9 mouse cellular contexts compared by ENCODE assay signal in the genomic region with DNA sequence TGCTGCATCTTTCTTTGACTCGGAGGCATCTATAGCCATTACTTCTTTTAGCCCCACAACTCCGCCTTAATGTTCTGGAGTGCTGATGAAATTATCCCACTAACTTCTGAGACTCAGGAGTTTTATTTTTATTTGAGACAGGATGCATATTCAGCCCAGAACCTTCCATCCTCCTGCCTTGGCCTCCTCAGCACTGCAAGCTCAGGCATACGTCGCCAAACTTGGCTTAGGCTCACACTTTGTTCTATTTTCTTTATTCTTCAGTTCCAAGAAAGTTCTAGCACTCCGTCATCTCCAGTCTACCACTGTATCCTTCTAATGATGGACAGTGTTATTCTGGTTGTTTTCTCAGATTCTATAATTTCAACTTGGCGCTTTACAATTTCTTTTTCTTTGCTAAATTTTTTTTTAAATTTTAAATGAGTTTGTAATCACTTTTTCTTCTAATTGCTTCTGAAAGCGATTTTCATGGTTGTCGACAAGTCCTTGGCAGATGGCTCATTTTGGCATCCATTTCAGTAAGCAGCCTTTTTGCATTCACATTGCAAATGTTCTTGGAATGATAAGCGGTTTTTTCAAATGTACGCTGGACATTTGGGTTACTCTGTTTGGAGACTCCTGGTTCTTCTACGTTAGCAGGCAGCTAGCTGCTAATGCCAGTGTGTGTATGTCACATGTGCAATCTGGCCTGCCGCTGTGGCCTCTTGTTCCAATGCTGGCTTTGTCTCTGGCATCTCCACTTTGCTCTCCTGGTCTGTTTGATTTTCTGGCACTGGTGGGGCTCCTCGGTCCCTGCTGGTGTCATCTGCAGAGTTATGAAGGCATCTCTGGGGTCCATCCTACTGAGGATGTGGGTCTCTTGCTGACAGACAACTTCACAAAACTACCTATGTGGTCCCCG. TPM values are rescaled to one million over a fixed set of nuclear protein-coding genes. Genes with fewer than 3 reads are reported as not detected.
DNase-seq lines count a peak whose midpoint lies in the region; ATAC-seq and TF ChIP-seq lines count a peak whose summit lies in the region.
"Had no signal": no experiment of that assay in that cellular context is flagged by ENCODE, and none has a peak within 500 bp of the region (broad histone marks: within the 10 kb centered on the region; RNA-seq: fewer than 3 reads in every experiment).

No protein-coding gene starts in this region.

- 0 out of 2 replicates have a peak, but pooled peaks cover 3% of the 10 kb centered on the region for H3K9me3 ChIP-seq in lung, embryonic 16.5 days (ENCODE audit: control insufficient read depth, low read length)
- H3K9me3 ChIP-seq in neural tube, embryonic 15.5 days (replicated peaks), result no peaks in the 10 kb centered on the region
- no peaks in the 10 kb centered on the region for H3K9me3 ChIP-seq in intestine, embryonic 15.5 days

- no peak overlapping the region for H3K9ac ChIP-seq in lung, embryonic 16.5 days (ENCODE audit: low read length)
- H3K9ac ChIP-seq in neural tube, embryonic 15.5 days (replicated peaks), result no peak overlapping the region
- no peak overlapping the region for H3K9ac ChIP-seq in intestine, embryonic 15.5 days
- H3K9ac ChIP-seq: lung, embryonic 14.5 days had no signal

- no peak for TF ChIP-seq CTCF in lung, adult 2 months (IDR thresholded peaks at IDR 0.05; ENCODE audit: insufficient read depth, low read length)

- H3K4me3 ChIP-seq in lung, embryonic 16.5 days (ENCODE audit: low read length), result no peak overlapping the region
- no peak overlapping the region for H3K4me3 ChIP-seq in lung, adult 2 months (replicated peaks; ENCODE audit: extremely low read depth, low read depth, low read length)
- H3K4me3 ChIP-seq in neural tube, embryonic 15.5 days (replicated peaks), result no peak overlapping the region
- H3K4me3 ChIP-seq in intestine, embryonic 15.5 days (replicated peaks), result no peak overlapping the region

- H3K27ac ChIP-seq in lung, embryonic 16.5 days (ENCODE audit: low read length), result peak overlapping the region; percentile 39; the same call in 1 of the 2 replicates
- no peak overlapping the region for H3K27ac ChIP-seq in neural tube, embryonic 15.5 days (replicated peaks)
- H3K27ac ChIP-seq in intestine, embryonic 15.5 days, result no peak overlapping the region

- ATAC-seq in frontal cortex, adult (ENCODE audit: low TSS enrichment), result peak; percentile 32
- ATAC-seq in lung, embryonic 16.5 days (ENCODE audit: low read depth), result no peak
- ATAC-seq in neural tube, embryonic 15.5 days (ENCODE audit: low FRiP score), result no peak
- no peak for ATAC-seq in intestine, embryonic 15.5 days

- intact Hi-C loops in left cerebral cortex, postnatal 14 days (cut with DNase I), result no loop called here

- no peaks in the 10 kb centered on the region for H3K36me3 ChIP-seq in lung, embryonic 16.5 days (ENCODE audit: control insufficient read depth, insufficient read depth, low read length)
- peaks cover 9% of the 10 kb centered on the region for H3K36me3 ChIP-seq in neural tube, embryonic 15.5 days
- H3K36me3 ChIP-seq in intestine, embryonic 15.5 days, result no peaks in the 10 kb centered on the region

- H3K4me1 ChIP-seq in lung, embryonic 16.5 days (replicated peaks; ENCODE audit: control insufficient read depth, insufficient read depth, low read length), result peaks cover 14% of the 10 kb centered on the region
- H3K4me1 ChIP-seq in lung, adult 2 months (ENCODE audit: control insufficient read depth, insufficient read depth, low read length), result peaks cover 3% of the 10 kb centered on the region; the same call in 1 of the 2 replicates
- peaks cover 25% of the 10 kb centered on the region for H3K4me1 ChIP-seq in neural tube, embryonic 15.5 days
- H3K4me1 ChIP-seq in intestine, embryonic 15.5 days (replicated peaks), result peaks cover 16% of the 10 kb centered on the region

- no peak for DNase-seq in frontal cortex, postnatal 36 days (ENCODE audit: low spot score in 2 of 2)
- no peak for DNase-seq in lung, adult 2 months
- peak; percentile 84 for DNase-seq in brain, embryonic 18.5 days (ENCODE audit: low read depth, low spot score)
- peak; percentile 60 to 79 for DNase-seq in left cerebral cortex, postnatal 14 days (ENCODE audit: low spot score in 2 of 2)
- DNase-seq: lung, embryonic 14.5 days had no signal

- H3K27me3 ChIP-seq in lung, embryonic 16.5 days (ENCODE audit: control insufficient read depth, insufficient read depth, low read depth, low read length), result no peaks in the 10 kb centered on the region
- H3K27me3 ChIP-seq in neural tube, embryonic 15.5 days (replicated peaks), result no peaks in the 10 kb centered on the region
- H3K27me3 ChIP-seq in intestine, embryonic 15.5 days (replicated peaks), result no peaks in the 10 kb centered on the region

- no peak overlapping the region for H3K4me2 ChIP-seq in lung, embryonic 16.5 days (ENCODE audit: low read depth, low read length)
- no peak overlapping the region for H3K4me2 ChIP-seq in neural tube, embryonic 15.5 days
- no peak overlapping the region for H3K4me2 ChIP-seq in intestine, embryonic 15.5 days (replicated peaks)
- H3K4me2 ChIP-seq: lung, embryonic 14.5 days had no signal

- 75% methylated on average over 14 of the region's 14 CpGs for WGBS in lung, embryonic 16.5 days
- WGBS in lung, adult 2 months, result 82% methylated on average over 14 of the region's 14 CpGs
- 84% methylated on average over 14 of the region's 14 CpGs for WGBS in neural tube, embryonic 15.5 days
- 93% methylated on average over 14 of the region's 14 CpGs for WGBS in intestine, embryonic 15.5 days

- TF ChIP-seq POLR2A in lung, adult 2 months (IDR thresholded peaks at IDR 0.05; ENCODE audit: borderline replicate concordance, extremely low read depth, low read depth, low read length), result no peak

RNA-seq across cellular contexts. Expression of gene Prkar1b, which starts 2.4 kb away (rescaled TPM):
- 17.3 and 17.4 TPM in 2 replicates for polyA plus RNA-seq in lung, embryonic 16.5 days (2015; fragmentation: Nextera tagmentation; extraction: Ambion mirVana)
- polyA plus RNA-seq in lung, adult 2 months (2012; rRNA removed), result 18.8 and 19.5 TPM in 2 replicates
- 100 to 1,000 TPM; 571 to 599 TPM for total RNA-seq in left cerebral cortex, postnatal 14 days (2021)
- polyA plus RNA-seq in neural tube, embryonic 15.5 days (2015; fragmentation: Nextera tagmentation; extraction: Ambion mirVana), result 272 and 321 TPM in 2 replicates
- 25.3 and 26.1 TPM in 2 replicates for polyA plus RNA-seq in intestine, embryonic 15.5 days (2015; fragmentation: Nextera tagmentation; extraction: Ambion mirVana)

RNA-seq across cellular contexts. Expression of gene Dnaaf5, which starts 2.6 kb away (rescaled TPM):
- polyA plus RNA-seq in lung, embryonic 16.5 days (2015; fragmentation: Nextera tagmentation; extraction: Ambion mirVana), result 4.8 and 5.8 TPM in 2 replicates
- polyA plus RNA-seq in lung, adult 2 months (2012; rRNA removed), result 24.5 and 25.6 TPM in 2 replicates
- 1 to 10 TPM; 6.9 to 7.8 TPM for total RNA-seq in left cerebral cortex, postnatal 14 days (2021)
- 3.9 and 4.6 TPM in 2 replicates for polyA plus RNA-seq in neural tube, embryonic 15.5 days (2015; fragmentation: Nextera tagmentation; extraction: Ambion mirVana)
- polyA plus RNA-seq in intestine, embryonic 15.5 days (2015; fragmentation: Nextera tagmentation; extraction: Ambion mirVana), result 7.0 and 7.5 TPM in 2 replicates

RNA-seq across cellular contexts. Expression of gene Sun1, which starts 53.0 kb away (rescaled TPM):
- polyA plus RNA-seq in lung, embryonic 16.5 days (2015; fragmentation: Nextera tagmentation; extraction: Ambion mirVana), result 56.0 and 56.5 TPM in 2 replicates
- 48.5 and 57.9 TPM in 2 replicates for polyA plus RNA-seq in lung, adult 2 months (2012; rRNA removed)
- 100 to 1,000 TPM in 1 of 2 experiments, 10 to 100 TPM in 1; 98.7 to 116 TPM for total RNA-seq in left cerebral cortex, postnatal 14 days (2021)
- polyA plus RNA-seq in neural tube, embryonic 15.5 days (2015; fragmentation: Nextera tagmentation; extraction: Ambion mirVana), result 41.7 and 42.1 TPM in 2 replicates
- polyA plus RNA-seq in intestine, embryonic 15.5 days (2015; fragmentation: Nextera tagmentation; extraction: Ambion mirVana), result 39.8 and 41.2 TPM in 2 replicates

Comparison
In these comparisons a context has a peak if more than half of its experiments do, and no peak if none do; other contexts are left out.
1. DNase-seq: peak in brain, embryonic 18.5 days (single experiment) and left cerebral cortex, postnatal 14 days (2 of 2); none in frontal cortex, postnatal 36 days (0 of 2) and lung, adult 2 months (single experiment).
2. RNA of gene Prkar1b, which starts 2.4 kb away (polyA plus RNA-seq): 272 to 321 TPM in neural tube, embryonic 15.5 days; 25.3 to 26.1 TPM in intestine, embryonic 15.5 days, 18.8 to 19.5 TPM in lung, adult 2 months and 17.3 to 17.4 TPM in lung, embryonic 16.5 days; every median in the first group is over 10 times any median in the second.